Mouse (Mus musculus) heart, embryonic 11.5 days (tissue): Measurements from ENCODE around the gene Uhrf1bp1. TPM values are rescaled to one million over a fixed set of nuclear protein-coding genes. Genes with fewer than 3 reads are reported as not detected.

Experiments
- ATAC-seq: fragments of 200-750 bp; cut with Nextera tagmentation; replicated peaks from 2 replicates; pipeline ENCODE4 v1.8.0; 2017; ENCODE audit warnings: moderate library complexity; ENCODE audit not compliant: insufficient number of reproducible peaks, low FRiP score, low TSS enrichment
- H3K27ac ChIP-seq: fragments of 300-500 bp; sonication (generic); 2 replicates; pipeline ENCODE4 v1.5.1; 2014; ENCODE audit warnings: mild to moderate bottlenecking, low read depth, low read length
- H3K27me3 ChIP-seq: fragments of 300-500 bp; sonication (generic); 2 replicates; pipeline ENCODE4 v1.6.1; 2014; ENCODE audit warnings: mild to moderate bottlenecking, low read length, mixed read lengths; ENCODE audit not compliant: control insufficient read depth, insufficient read depth
- H3K36me3 ChIP-seq: fragments of 300-500 bp; sonication (generic); 2 replicates; pipeline ENCODE4 v1.6.1; 2014; ENCODE audit warnings: mild to moderate bottlenecking, low read length, moderate library complexity, mixed read lengths; ENCODE audit not compliant: control insufficient read depth, insufficient read depth
- H3K4me1 ChIP-seq: fragments of 300-500 bp; sonication (generic); 2 replicates; pipeline ENCODE4 v1.6.1; 2014; ENCODE audit warnings: low read length; ENCODE audit not compliant: control insufficient read depth, insufficient read depth
- H3K4me2 ChIP-seq: fragments of 300-500 bp; sonication (generic); 2 replicates; pipeline ENCODE4 v1.6.1; 2014; ENCODE audit warnings: mild to moderate bottlenecking, moderate library complexity
- H3K4me3 ChIP-seq: fragments of 300-500 bp; sonication (generic); 2 replicates; pipeline ENCODE4 v1.5.1; 2014; ENCODE audit warnings: low read depth, low read length
- H3K9ac ChIP-seq: fragments of 300-500 bp; sonication (generic); 2 replicates; pipeline ENCODE4 v1.6.1; 2014; ENCODE audit warnings: mild to moderate bottlenecking, low read depth, low read length, moderate library complexity
- H3K9me3 ChIP-seq: fragments of 300-500 bp; sonication (generic); replicated peaks from 2 replicates; pipeline ENCODE4 v1.6.1; 2016; ENCODE audit warnings: low read length; ENCODE audit not compliant: control insufficient read depth
- WGBS: fragments of 180-500 bp; shearing (Covaris S2); extraction: QIAGEN DNeasy Blood & Tissue Kit; methylation state at CpG from one replicate; pipeline ENCODE4 v1.1.7; 2014; ENCODE audit not compliant: insufficient replicate concordance; 5-methylcytosine and 5-hydroxymethylcytosine counted together
- polyA plus RNA-seq: library from polyadenylated mRNA; unstranded; fragments of >200 nt; fragmentation: Nextera tagmentation; extraction: Ambion mirVana; gene quantifications from 2 replicates; pipeline ENCODE4 v1.2.1, GENCODE M21; 2014

Uhrf1bp1 gene
- polyA plus RNA-seq = 3.8 and 4.1 TPM in 2 replicates

- H3K4me2 ChIP-seq = peak within 1 kb of the TSS; percentile 79
- no peaks in the 10 kb centered on the region for H3K9me3 ChIP-seq
- H3K27ac ChIP-seq = peak within 1 kb of the TSS; percentile 85
- peak; percentile 78 for ATAC-seq
- peaks cover 24% of the 10 kb centered on the region for H3K4me1 ChIP-seq
- peak within 1 kb of the TSS; percentile 93 for H3K4me3 ChIP-seq
- H3K36me3 ChIP-seq = no peaks in the 10 kb centered on the region
- WGBS = 0% methylated on average over 54 of the region's 54 CpGs
- no peaks in the 10 kb centered on the region for H3K27me3 ChIP-seq
- H3K9ac ChIP-seq = peak within 1 kb of the TSS; percentile 95
Observed at GRCm38 (mm10) chr17:27856265-27856797, at the start of gene Uhrf1bp1. TSS of gene Uhrf1bp1 (plus strand) at chr17:27856441.

- ATAC-seq = no peak
- H3K4me3 ChIP-seq = no peak overlapping the region
- WGBS = 71% methylated on average over 2 of the region's 2 CpGs
- H3K9ac ChIP-seq = no peak overlapping the region
- H3K9me3 ChIP-seq = no peaks in the 10 kb centered on the region
- no peaks in the 10 kb centered on the region for H3K27me3 ChIP-seq
- peaks cover 48% of the 10 kb centered on the region for H3K4me1 ChIP-seq
- H3K36me3 ChIP-seq = no peaks in the 10 kb centered on the region
- no peak overlapping the region for H3K27ac ChIP-seq
- no peak overlapping the region for H3K4me2 ChIP-seq
Observed at GRCm38 (mm10) chr17:27807542-27808078, 48.6 kb upstream of the Uhrf1bp1 start.

GRCm38 (mm10) chr17:27810569-27811331 lies 45.5 kb upstream of the Uhrf1bp1 start:
- Histone ChIP-seq H3K9ac (no peak overlapping the region), H3K4me2 (no peak overlapping the region), H3K36me3 (no peaks in the 10 kb centered on the region), H3K27me3 (no peaks in the 10 kb centered on the region), H3K27ac (peak overlapping the region; percentile 43; the same call in 1 of the 2 replicates), H3K9me3 (no peaks in the 10 kb centered on the region), H3K4me1 (peaks cover 32% of the 10 kb centered on the region), H3K4me3 (no peak overlapping the region)
- WGBS = 76% methylated on average over 16 of the region's 16 CpGs
- ATAC-seq = no peak

- no peak overlapping the region for H3K27ac ChIP-seq
- H3K36me3 ChIP-seq = no peaks in the 10 kb centered on the region
- H3K9ac ChIP-seq = no peak overlapping the region
- H3K4me3 ChIP-seq = no peak overlapping the region
- no peaks in the 10 kb centered on the region for H3K27me3 ChIP-seq
- 62% methylated on average over 3 of the region's 3 CpGs for WGBS
- H3K9me3 ChIP-seq = no peaks in the 10 kb centered on the region
- no peak for ATAC-seq
- peaks cover 23% of the 10 kb centered on the region for H3K4me1 ChIP-seq
- no peak overlapping the region for H3K4me2 ChIP-seq
Observed at GRCm38 (mm10) chr17:27811980-27812379, 44.3 kb upstream of the Uhrf1bp1 start.

GRCm38 (mm10) chr17:27814606-27815005 lies 41.6 kb upstream of the Uhrf1bp1 start:
- Histone ChIP-seq H3K4me2 (no peak overlapping the region), H3K4me1 (peaks cover 31% of the 10 kb centered on the region), H3K27me3 (no peaks in the 10 kb centered on the region), H3K9me3 (no peaks in the 10 kb centered on the region), H3K4me3 (no peak overlapping the region), H3K9ac (no peak overlapping the region), H3K27ac (no peak overlapping the region), H3K36me3 (no peaks in the 10 kb centered on the region)
- ATAC-seq = no peak

GRCm38 (mm10) chr17:27819011-27819410 lies 37.2 kb upstream of the Uhrf1bp1 start:
- peak overlapping the region; percentile 79 for H3K27ac ChIP-seq
- H3K27me3 ChIP-seq = no peaks in the 10 kb centered on the region
- H3K9me3 ChIP-seq = no peaks in the 10 kb centered on the region
- no peaks in the 10 kb centered on the region for H3K36me3 ChIP-seq
- peak overlapping the region; percentile 98 for H3K4me2 ChIP-seq
- H3K9ac ChIP-seq = peak overlapping the region; percentile 96
- H3K4me3 ChIP-seq = peak overlapping the region; percentile 95
- H3K4me1 ChIP-seq = peaks cover 19% of the 10 kb centered on the region
- 16% methylated on average over 7 of the region's 7 CpGs for WGBS
- ATAC-seq = no peak

- under 1% methylated on average over 20 of the region's 20 CpGs for WGBS
- Histone ChIP-seq H3K27me3 (no peaks in the 10 kb centered on the region), H3K4me3 (peak overlapping the region; percentile 95), H3K4me2 (peak overlapping the region; percentile 98), H3K36me3 (no peaks in the 10 kb centered on the region), H3K27ac (peak overlapping the region; percentile 79), H3K9me3 (no peaks in the 10 kb centered on the region), H3K4me1 (peaks cover 19% of the 10 kb centered on the region), H3K9ac (peak overlapping the region; percentile 96)
- no peak for ATAC-seq
Observed at GRCm38 (mm10) chr17:27819521-27819970, 36.7 kb upstream of the Uhrf1bp1 start.

- Histone ChIP-seq H3K27me3 (no peaks in the 10 kb centered on the region), H3K36me3 (no peaks in the 10 kb centered on the region), H3K27ac (peak overlapping the region; percentile 79), H3K9ac (peak overlapping the region; percentile 96), H3K4me2 (peak overlapping the region; percentile 98), H3K4me3 (peak overlapping the region; percentile 95), H3K4me1 (peaks cover 19% of the 10 kb centered on the region), H3K9me3 (no peaks in the 10 kb centered on the region)
- WGBS = under 1% methylated on average over 30 of the region's 62 CpGs
- peak; percentile 70 for ATAC-seq
Observed at GRCm38 (mm10) chr17:27819971-27820567, 36.2 kb upstream of the Uhrf1bp1 start.
